Mouse (Mus musculus) lung, postnatal 4 days (tissue): Measurements from ENCODE around the gene Rnf113a2.
A peak's percentile ranks its signal among the peaks of the same experiment; 100 is the strongest.

ENCODE experiments used
- DNase-seq, 2 experiments: peaks; one replicate each; pipeline ENCODE4 v3.0.0; 2021

Gene Rnf113a2

GRCm38 (mm10) chr12:84408819-84409507 lies 8.0 kb upstream of the Rnf113a2 start, which contains the start of the genes Entpd5 and Bbof1:
Gene Entpd5, minus strand, starts transcription at chr12:84409029.
Gene Bbof1, plus strand, starts transcription at chr12:84409071.
- DNase-seq = peak; percentile 92

- DNase-seq = no peak
These were observed 568 bp downstream of the Rnf113a2 start for GRCm38 (mm10) chr12:84417605-84417922.

- no peak for DNase-seq
These were observed 7.0 kb downstream of the Rnf113a2 start for GRCm38 (mm10) chr12:84423990-84424389.

GRCm38 (mm10) chr12:84429825-84430224 lies 12.8 kb downstream of the Rnf113a2 start:
- DNase-seq = no peak

GRCm38 (mm10) chr12:84438697-84439096 lies 21.7 kb downstream of the Rnf113a2 start:
- DNase-seq = no peak

GRCm38 (mm10) chr12:84442526-84442925 lies 25.5 kb downstream of the Rnf113a2 start:
- no peak for DNase-seq

GRCm38 (mm10) chr12:84447386-84447785 lies 30.4 kb downstream of the Rnf113a2 start:
- no peak for DNase-seq

- DNase-seq = no peak
These were observed 31.2 kb downstream of the Rnf113a2 start for GRCm38 (mm10) chr12:84448181-84448580.

- no peak for DNase-seq
These were observed 32.9 kb downstream of the Rnf113a2 start for GRCm38 (mm10) chr12:84449887-84450286.

- DNase-seq = no peak
These were observed 33.3 kb downstream of the Rnf113a2 start for GRCm38 (mm10) chr12:84450351-84450717.

GRCm38 (mm10) chr12:84450718-84451646 lies 34.0 kb downstream of the Rnf113a2 start, which contains the start of the genes Aldh6a1 and Lin52:
Gene Aldh6a1, minus strand, starts transcription at chr12:84451004.
Gene Lin52, plus strand, starts transcription at chr12:84451422.
- DNase-seq = peak; percentile 96 to 97

GRCm38 (mm10) chr12:84451801-84452200 lies 34.8 kb downstream of the Rnf113a2 start:
- no peak for DNase-seq

- no peak for DNase-seq
These were observed 39.9 kb downstream of the Rnf113a2 start for GRCm38 (mm10) chr12:84456911-84457310.

GRCm38 (mm10) chr12:84459845-84460244 lies 42.8 kb downstream of the Rnf113a2 start:
- DNase-seq = no peak

- DNase-seq = no peak
These were observed 44.4 kb downstream of the Rnf113a2 start for GRCm38 (mm10) chr12:84461416-84461815.

- no peak for DNase-seq
These were observed 45.9 kb downstream of the Rnf113a2 start for GRCm38 (mm10) chr12:84462856-84463255.
